Mouse (Mus musculus) liver, postnatal 0 days (tissue): ENCODE measurements around the gene Trpv3.

Experiments
- CTCF ChIP-seq: sonication (generic); IDR thresholded peaks from 2 replicates; pipeline ENCODE4 v1.5.1; 2016; ENCODE audit warnings: antibody characterized with exemption, low read depth
- EP300 ChIP-seq: IDR thresholded peaks from 2 replicates; pipeline ENCODE4 v1.6.1; 2016; ENCODE audit warnings: antibody characterized with exemption, low read depth, mild to moderate bottlenecking

DNA sequence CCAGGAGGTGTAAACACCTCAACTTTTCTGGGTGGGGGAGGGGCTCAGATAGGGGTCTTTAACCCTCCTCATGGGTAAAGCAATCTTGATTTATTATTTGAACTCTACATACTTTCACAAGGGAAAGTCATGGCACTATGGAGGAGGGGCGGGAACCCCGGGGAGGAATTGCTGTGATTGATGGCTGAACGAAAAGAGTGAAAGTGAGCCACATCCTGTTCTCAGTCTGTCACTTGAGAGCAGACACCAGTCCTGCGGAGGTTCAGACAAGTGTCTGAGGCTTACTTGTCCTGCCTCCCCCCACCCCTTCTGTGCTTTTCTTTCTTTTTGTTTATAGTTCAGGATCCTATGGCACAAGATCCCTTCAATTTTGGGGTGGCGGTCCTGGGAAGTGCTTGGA lies 13.5 kb downstream of the Trpv3 start:
- TF ChIP-seq EP300 (no peak), CTCF (no peak)
